Mouse (Mus musculus): Measurements from ENCODE around the gene 4930430F08Rik. TPM values are rescaled to one million over a fixed set of nuclear protein-coding genes. Genes with fewer than 3 reads are reported as not detected.

The 4930430F08Rik gene
- 7.9 and 8.6 TPM in 2 replicates for polyA plus RNA-seq (2016; fragmentation: Nextera tagmentation; extraction: Ambion mirVana)

DNA sequence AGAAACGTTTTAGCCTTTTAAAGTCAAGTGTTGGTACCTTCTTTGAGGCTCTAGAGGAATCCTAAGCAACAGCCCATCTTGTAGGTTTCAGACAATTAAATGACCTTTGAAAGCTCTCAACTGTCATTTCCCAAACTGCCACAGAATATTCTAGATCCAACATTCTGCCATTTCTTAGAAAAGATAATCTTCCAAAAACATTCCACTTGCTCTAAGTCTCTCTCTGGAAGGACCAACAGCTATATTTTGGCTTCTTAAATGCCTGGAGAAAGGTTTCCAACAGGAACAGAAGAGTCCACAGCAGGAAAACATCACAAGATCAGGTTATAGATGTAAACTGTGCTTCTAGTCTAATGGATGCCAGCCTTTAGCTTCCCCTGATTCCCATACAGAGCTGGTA, at the start of gene 4930430F08Rik, which contains the start of gene 1700017N19Rik:
TSS of gene 4930430F08Rik (minus strand) at position 101 of the 400 bp plus-strand sequence.
TSS of gene 1700017N19Rik (plus strand) at position 162 of the 400 bp plus-strand sequence.
- WGBS: 76% methylated on average over 1 of the region's 1 CpGs
- H3K4me1 ChIP-seq: 0 out of 2 replicates have a peak, but pooled peaks cover 6% of the 10 kb centered on the region
- no peaks in the 10 kb centered on the region for H3K36me3 ChIP-seq
- H3K4me3 ChIP-seq: peak within 1 kb of the TSS; percentile 80
- no peaks in the 10 kb centered on the region for H3K27me3 ChIP-seq (ENCODE audit: insufficient read depth, poor library complexity, severe bottlenecking)
- peak within 1 kb of the TSS; percentile 88; the same call in 1 of the 2 replicates for H3K27ac ChIP-seq
- no peak for DNase-seq (ENCODE audit: low spot score)
- no peaks in the 10 kb centered on the region for H3K9me3 ChIP-seq

DNA sequence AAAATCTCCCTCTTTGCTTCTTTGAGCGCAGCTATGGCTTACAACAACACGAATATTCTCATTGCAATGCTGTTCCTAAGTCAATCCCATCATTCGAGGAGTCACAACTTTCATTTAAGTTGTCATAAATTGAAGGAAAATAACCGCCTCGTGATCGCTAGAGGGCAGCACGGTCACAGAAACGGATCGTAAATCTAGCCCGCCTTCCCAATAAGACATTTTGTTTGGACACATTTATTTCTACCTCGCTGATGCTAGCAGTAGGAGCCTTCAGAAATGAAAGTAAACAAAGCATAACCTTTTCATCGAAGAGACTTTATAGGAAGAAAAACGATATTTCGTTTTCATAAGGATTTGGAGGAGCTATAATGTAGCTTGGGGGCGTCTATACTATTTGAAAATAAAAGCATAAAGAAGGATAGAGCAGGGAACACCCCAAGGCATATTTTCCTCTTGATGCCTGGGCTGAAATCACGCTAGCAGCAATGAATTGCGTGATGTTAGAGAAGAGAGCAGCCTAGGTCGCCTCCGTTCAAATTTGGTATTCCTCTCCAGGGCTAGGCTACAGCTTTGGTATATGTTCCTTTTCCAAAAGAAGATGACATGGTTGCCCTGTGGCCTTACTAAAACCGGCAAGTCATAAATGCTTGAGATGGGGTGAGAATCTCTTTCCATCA, 39.7 kb upstream of the 4930430F08Rik start:
- H3K9me3 ChIP-seq: no peaks in the 10 kb centered on the region
- no peaks in the 10 kb centered on the region for H3K4me1 ChIP-seq
- no peak for DNase-seq (ENCODE audit: low spot score)
- H3K4me3 ChIP-seq: no peak overlapping the region
- 31% methylated on average over 20 of the region's 20 CpGs for WGBS
- H3K27ac ChIP-seq: no peak overlapping the region
- H3K36me3 ChIP-seq: no peaks in the 10 kb centered on the region
- no peaks in the 10 kb centered on the region for H3K27me3 ChIP-seq (ENCODE audit: insufficient read depth, poor library complexity, severe bottlenecking)

GRCm38 (mm10) chr10:100622494-100622893, 32.3 kb upstream of the 4930430F08Rik start:
- Histone ChIP-seq H3K27ac (no peak overlapping the region), H3K36me3 (no peaks in the 10 kb centered on the region), H3K4me1 (no peaks in the 10 kb centered on the region), H3K27me3 (ENCODE audit: insufficient read depth, poor library complexity, severe bottlenecking) (no peaks in the 10 kb centered on the region), H3K4me3 (no peak overlapping the region), H3K9me3 (no peaks in the 10 kb centered on the region)
- 80% methylated on average over 3 of the region's 3 CpGs for WGBS
- DNase-seq (ENCODE audit: low spot score): no peak

DNA sequence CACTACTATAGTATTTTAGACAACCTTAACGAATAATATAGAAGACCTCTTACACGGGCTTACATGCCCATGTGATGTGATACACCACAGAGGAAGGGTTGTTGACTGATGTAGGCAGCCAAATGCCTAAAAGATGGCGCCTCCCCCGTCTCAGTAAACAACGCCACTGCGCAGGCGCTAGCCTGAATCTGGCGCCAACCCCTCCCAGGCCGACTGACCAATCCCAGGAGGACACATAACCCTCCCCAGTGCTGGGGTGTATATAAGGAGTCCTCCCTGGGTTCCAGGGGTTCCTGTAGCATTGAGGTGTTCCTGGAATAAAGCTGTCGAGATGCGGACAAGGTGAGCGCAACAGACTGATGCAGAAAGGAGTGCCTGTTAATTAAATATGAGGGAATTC, 29.8 kb upstream of the 4930430F08Rik start:
- WGBS: 90% methylated on average over 12 of the region's 12 CpGs

GRCm38 (mm10) chr10:100619474-100619873, 29.3 kb upstream of the 4930430F08Rik start:
- WGBS: 81% methylated on average over 7 of the region's 7 CpGs
- no peak overlapping the region for H3K27ac ChIP-seq
- no peaks in the 10 kb centered on the region for H3K9me3 ChIP-seq

More for the DNA sequence above, 29.8 kb upstream of the 4930430F08Rik start:
- H3K27me3 ChIP-seq (ENCODE audit: insufficient read depth, poor library complexity, severe bottlenecking): no peaks in the 10 kb centered on the region
- H3K4me3 ChIP-seq: no peak overlapping the region
- H3K36me3 ChIP-seq: no peaks in the 10 kb centered on the region
- no peaks in the 10 kb centered on the region for H3K4me1 ChIP-seq
- no peaks in the 10 kb centered on the region for H3K9me3 ChIP-seq
- no peak for DNase-seq (ENCODE audit: low spot score)
- H3K27ac ChIP-seq: no peak overlapping the region

DNA sequence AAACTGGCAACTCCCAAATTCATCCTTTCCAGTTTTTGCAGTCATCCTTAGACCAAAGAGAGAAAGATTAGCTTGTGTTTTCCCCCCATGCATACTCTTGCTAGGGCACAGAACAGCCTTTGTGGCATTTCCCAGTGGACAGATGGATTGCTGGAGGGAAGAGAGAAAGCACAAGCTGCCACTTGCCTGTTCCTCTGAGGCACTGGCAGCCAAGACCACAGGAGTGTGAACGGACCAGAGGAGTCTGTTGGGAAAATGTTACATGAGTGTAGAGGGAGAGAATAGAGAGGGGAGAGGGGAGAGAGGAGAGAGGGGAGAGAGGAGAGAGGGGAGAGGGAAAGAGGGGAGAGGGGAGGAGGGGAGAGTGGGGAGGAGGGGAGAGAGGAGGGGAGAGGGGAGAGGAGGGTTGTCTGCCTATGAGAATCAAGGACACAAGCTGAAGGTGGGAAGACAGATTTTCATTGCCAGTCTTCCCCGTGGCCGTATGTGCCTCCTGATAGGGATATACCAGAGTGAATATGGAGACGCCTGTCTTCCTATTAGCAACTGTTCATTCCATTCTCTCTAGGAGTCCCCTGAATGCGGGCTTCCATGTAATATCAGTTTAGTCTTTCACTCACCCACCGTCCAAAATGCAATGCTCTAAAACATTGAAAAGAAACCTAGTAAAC, 27.1 kb upstream of the 4930430F08Rik start:
- no peaks in the 10 kb centered on the region for H3K27me3 ChIP-seq (ENCODE audit: insufficient read depth, poor library complexity, severe bottlenecking)
- H3K4me3 ChIP-seq: no peak overlapping the region
- H3K36me3 ChIP-seq: no peaks in the 10 kb centered on the region
- DNase-seq (ENCODE audit: low spot score): no peak
- H3K9me3 ChIP-seq: no peaks in the 10 kb centered on the region
- 74% methylated on average over 6 of the region's 6 CpGs for WGBS
- no peaks in the 10 kb centered on the region for H3K4me1 ChIP-seq
- H3K27ac ChIP-seq: no peak overlapping the region

More at GRCm38 (mm10) chr10:100619474-100619873, 29.3 kb upstream of the 4930430F08Rik start:
- no peak overlapping the region for H3K4me3 ChIP-seq
- no peaks in the 10 kb centered on the region for H3K36me3 ChIP-seq
- H3K4me1 ChIP-seq: no peaks in the 10 kb centered on the region
- no peak for DNase-seq (ENCODE audit: low spot score)
- no peaks in the 10 kb centered on the region for H3K27me3 ChIP-seq (ENCODE audit: insufficient read depth, poor library complexity, severe bottlenecking)

DNA sequence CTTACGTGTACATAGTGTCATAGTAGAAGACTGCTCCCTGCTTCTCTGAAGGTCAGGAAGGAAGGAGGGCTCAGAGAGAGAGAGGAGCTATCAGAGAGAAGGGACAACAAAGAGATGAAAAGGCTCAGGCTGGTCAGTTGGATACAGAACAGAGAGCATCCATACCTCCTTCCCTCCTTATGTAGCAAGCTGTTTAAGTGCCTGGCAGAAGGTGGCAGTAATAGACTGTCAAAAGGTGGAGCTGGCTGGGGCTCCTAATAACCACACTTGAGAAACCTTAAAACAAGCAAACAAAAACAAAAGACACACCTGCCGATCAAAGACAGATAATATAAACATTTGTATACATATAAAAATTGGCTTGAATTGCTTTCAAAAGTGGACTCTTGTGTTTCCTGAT, 14.0 kb upstream of the 4930430F08Rik start:
- WGBS: 76% methylated on average over 2 of the region's 2 CpGs

DNA sequence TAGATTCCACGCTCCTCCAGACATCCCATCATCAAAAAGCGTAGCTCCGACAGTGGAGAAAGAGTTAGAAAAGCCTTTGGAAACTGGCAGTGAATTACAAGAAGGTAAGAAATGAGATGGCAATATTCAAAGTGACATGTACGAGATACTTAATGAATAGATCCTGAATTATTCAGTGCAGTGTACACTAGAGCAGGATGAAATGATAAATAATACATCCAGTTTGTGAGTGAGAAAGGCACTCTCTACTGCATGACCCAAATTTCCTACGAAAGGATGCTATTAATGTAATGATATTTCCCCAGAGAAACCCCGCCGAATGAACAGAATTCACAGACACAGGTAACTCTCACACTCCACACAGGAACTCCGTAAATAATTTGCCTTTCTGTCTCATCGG, 13.3 kb upstream of the 4930430F08Rik start:
- Histone ChIP-seq H3K9me3 (no peaks in the 10 kb centered on the region), H3K27me3 (ENCODE audit: insufficient read depth, poor library complexity, severe bottlenecking) (no peaks in the 10 kb centered on the region), H3K4me3 (no peak overlapping the region), H3K4me1 (no peaks in the 10 kb centered on the region), H3K27ac (no peak overlapping the region), H3K36me3 (no peaks in the 10 kb centered on the region)
- DNase-seq (ENCODE audit: low spot score): no peak
- 83% methylated on average over 9 of the region's 9 CpGs for WGBS

More for the DNA sequence above, 14.0 kb upstream of the 4930430F08Rik start:
- Histone ChIP-seq H3K4me1 (no peaks in the 10 kb centered on the region), H3K9me3 (no peaks in the 10 kb centered on the region), H3K4me3 (no peak overlapping the region), H3K27ac (no peak overlapping the region), H3K27me3 (ENCODE audit: insufficient read depth, poor library complexity, severe bottlenecking) (no peaks in the 10 kb centered on the region), H3K36me3 (no peaks in the 10 kb centered on the region)
- DNase-seq (ENCODE audit: low spot score): no peak

DNA sequence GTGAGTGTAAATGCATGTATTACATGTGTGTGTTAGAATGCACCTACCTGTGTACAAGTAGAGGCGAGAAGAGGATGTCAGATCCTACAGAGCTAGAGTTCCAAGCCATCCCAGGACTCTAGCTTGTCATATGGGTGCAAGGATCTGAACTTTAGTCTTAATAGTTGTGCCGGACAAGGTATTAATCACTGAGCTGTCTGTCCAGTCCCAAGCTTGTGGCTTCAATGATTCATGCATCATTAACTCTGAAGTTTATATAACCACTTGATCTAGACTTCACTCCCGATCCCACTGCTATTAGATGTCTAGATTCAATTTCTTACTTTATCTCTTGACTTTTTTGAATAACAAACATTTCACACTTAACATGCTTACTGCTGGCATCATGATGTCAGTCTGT, 8.1 kb upstream of the 4930430F08Rik start:
- Histone ChIP-seq H3K9me3 (no peaks in the 10 kb centered on the region), H3K27ac (no peak overlapping the region), H3K36me3 (no peaks in the 10 kb centered on the region), H3K4me1 (no peaks in the 10 kb centered on the region), H3K4me3 (no peak overlapping the region), H3K27me3 (ENCODE audit: insufficient read depth, poor library complexity, severe bottlenecking) (no peaks in the 10 kb centered on the region)
- DNase-seq (ENCODE audit: low spot score): no peak
- 78% methylated on average over 3 of the region's 3 CpGs for whole genome bisulfite sequencing

- Histone ChIP-seq H3K27ac (peak overlapping the region; percentile 88), H3K9me3 (no peaks in the 10 kb centered on the region), H3K4me3 (peak overlapping the region; percentile 80), H3K4me1 (0 out of 2 replicates have a peak, but pooled peaks cover 6% of the 10 kb centered on the region), H3K27me3 (ENCODE audit: insufficient read depth, poor library complexity, severe bottlenecking) (no peaks in the 10 kb centered on the region), H3K36me3 (0 out of 2 replicates have a peak, but pooled peaks cover 5% of the 10 kb centered on the region)
- DNase-seq (ENCODE audit: low spot score): peak; percentile 95
- WGBS: 0% methylated on average over 31 of the region's 31 CpGs
Measured at GRCm38 (mm10) chr10:100588932-100589388, 1.3 kb downstream of the 4930430F08Rik start.

- Histone ChIP-seq H3K4me1 (0 out of 2 replicates have a peak, but pooled peaks cover 6% of the 10 kb centered on the region), H3K4me3 (peak overlapping the region; percentile 80), H3K36me3 (0 out of 2 replicates have a peak, but pooled peaks cover 7% of the 10 kb centered on the region), H3K27ac (peak overlapping the region; percentile 88), H3K27me3 (ENCODE audit: insufficient read depth, poor library complexity, severe bottlenecking) (no peaks in the 10 kb centered on the region), H3K9me3 (no peaks in the 10 kb centered on the region)
- WGBS: 44% methylated on average over 7 of the region's 7 CpGs
- no peak for DNase-seq (ENCODE audit: low spot score)
Measured at GRCm38 (mm10) chr10:100588524-100588923, 1.7 kb downstream of the 4930430F08Rik start.

- DNase-seq (ENCODE audit: low spot score): no peak
- H3K4me1 ChIP-seq: 0 out of 2 replicates have a peak, but pooled peaks cover 6% of the 10 kb centered on the region
- H3K9me3 ChIP-seq: no peaks in the 10 kb centered on the region
- no peak overlapping the region for H3K27ac ChIP-seq
- H3K4me3 ChIP-seq: no peak overlapping the region
- H3K36me3 ChIP-seq: 0 out of 2 replicates have a peak, but pooled peaks cover 7% of the 10 kb centered on the region
- no peaks in the 10 kb centered on the region for H3K27me3 ChIP-seq (ENCODE audit: insufficient read depth, poor library complexity, severe bottlenecking)
- WGBS: 86% methylated on average over 3 of the region's 3 CpGs
Measured at GRCm38 (mm10) chr10:100584178-100584577, 6.0 kb downstream of the 4930430F08Rik start.

- WGBS: 82% methylated on average over 7 of the region's 7 CpGs
- Histone ChIP-seq H3K27me3 (ENCODE audit: insufficient read depth, poor library complexity, severe bottlenecking) (no peaks in the 10 kb centered on the region), H3K4me3 (no peak overlapping the region), H3K9me3 (no peaks in the 10 kb centered on the region), H3K27ac (no peak overlapping the region), H3K4me1 (no peaks in the 10 kb centered on the region), H3K36me3 (peaks cover 43% of the 10 kb centered on the region)
- DNase-seq (ENCODE audit: low spot score): no peak
Measured at GRCm38 (mm10) chr10:100575294-100575693, 14.9 kb downstream of the 4930430F08Rik start.

Data from heart, embryonic 10.5 days (tissue).